Mouse (Mus musculus) heart, embryonic 12.5 days (tissue): Measurements from ENCODE around the gene Cnih2. TPM values are rescaled to one million over a fixed set of nuclear protein-coding genes. Genes with fewer than 3 reads are reported as not detected.

Experiments used
- polyA plus RNA-seq: library from polyadenylated mRNA; unstranded; fragments of >200 nt; fragmentation: Nextera tagmentation; extraction: Ambion mirVana; gene quantifications from 2 replicates; pipeline ENCODE4 v1.2.1, GENCODE M21; 2016

Gene Cnih2
- polyA plus RNA-seq, 1 experiment from 2014 or later: 5.9 TPM

Other genes with a start within 250 kb of the Cnih2 start
- 36.2 and 41.1 TPM in 2 replicates for gene Ctsf, start 243.4 kb downstream of the Cnih2 start, polyA plus RNA-seq
- 4.1 and 4.2 TPM in 2 replicates for gene Actn3, start 220.6 kb downstream of the Cnih2 start, polyA plus RNA-seq
- gene Zdhhc24, start 219.9 kb downstream of the Cnih2 start, polyA plus RNA-seq: 9.6 TPM in 2 replicates
- gene Bbs1, start 191.9 kb downstream of the Cnih2 start, polyA plus RNA-seq: 2.8 and 3.4 TPM in 2 replicates
- gene Dpp3, start 170.2 kb downstream of the Cnih2 start, polyA plus RNA-seq: 108 and 110 TPM in 2 replicates
- gene Peli3, start 155.4 kb downstream of the Cnih2 start, polyA plus RNA-seq: 0.46 and 0.92 TPM in 2 replicates
- 104 and 110 TPM in 2 replicates for gene Mrpl11, start 136.4 kb downstream of the Cnih2 start, polyA plus RNA-seq
- 0.08 and 0.13 TPM in 2 replicates for gene Npas4, start 108.2 kb downstream of the Cnih2 start, polyA plus RNA-seq
- gene Slc29a2, start 74.7 kb downstream of the Cnih2 start, polyA plus RNA-seq: 8.7 and 9.9 TPM in 2 replicates
- gene B4gat1, start 59.7 kb downstream of the Cnih2 start, polyA plus RNA-seq: 48.2 and 49.1 TPM in 2 replicates
- 1.6 and 2.0 TPM in 2 replicates for gene AC124502.3, start 59.6 kb downstream of the Cnih2 start, polyA plus RNA-seq
- gene Brms1, start 57.2 kb downstream of the Cnih2 start, polyA plus RNA-seq: 28.1 and 28.3 TPM in 2 replicates
- 4.7 and 6.2 TPM in 2 replicates for gene Rin1, start 48.0 kb downstream of the Cnih2 start, polyA plus RNA-seq
- 21.4 and 23.0 TPM in 2 replicates for gene Cd248, start 30.4 kb downstream of the Cnih2 start, polyA plus RNA-seq
- 4.4 TPM in 2 replicates for gene Tmem151a, start 13.0 kb downstream of the Cnih2 start, polyA plus RNA-seq
- 76.0 and 82.8 TPM in 2 replicates for gene Yif1a, start 10.0 kb downstream of the Cnih2 start, polyA plus RNA-seq
- gene Rab1b, start 8.6 kb upstream of the Cnih2 start, polyA plus RNA-seq: 218 and 226 TPM in 2 replicates
- 24.0 and 28.6 TPM in 2 replicates for gene Klc2, start 20.0 kb upstream of the Cnih2 start, polyA plus RNA-seq
- gene Pacs1, start 174.6 kb upstream of the Cnih2 start, polyA plus RNA-seq: 27.9 and 28.4 TPM in 2 replicates
- gene Sf3b2, start 196.9 kb upstream of the Cnih2 start, polyA plus RNA-seq: 221 and 227 TPM in 2 replicates
- 3.8 and 4.5 TPM in 2 replicates for gene Gal3st3, start 199.8 kb upstream of the Cnih2 start, polyA plus RNA-seq
- not detected in 2 replicates for gene Catsper1, start 237.2 kb upstream of the Cnih2 start, polyA plus RNA-seq